Comparison of ENCODE assay signal across 9 mouse cellular contexts in genomic region chr4:133700905-133701368, GRCm38 (mm10). TPM values are rescaled to one million over a fixed set of nuclear protein-coding genes. Genes with fewer than 3 reads are reported as not detected.
DNase-seq lines count a peak whose midpoint lies in the region; TF ChIP-seq lines count a peak whose summit lies in the region.
"Had no signal": no experiment of that assay in that cellular context is flagged by ENCODE, and none has a peak within 500 bp of the region (broad histone marks: within the 10 kb centered on the region; RNA-seq: fewer than 3 reads in every experiment).

No protein-coding gene starts in this region.

- peak; percentile 48 to 59 for DNase-seq in cerebellum, adult 18-20 months
- DNase-seq in cerebellum, adult 11 months, result no peak
- DNase-seq in adipocyte (ENCODE audit: low spot score), result peak; percentile 55
- DNase-seq in gastrocnemius, adult 8-10 months (ENCODE audit: low spot score in 2 of 2), result peak; percentile 64 to 70
- DNase-seq in kidney, adult 9 months, result peak; percentile 62
- DNase-seq in lung, adult 2 months, result peak; percentile 17
- peak; percentile 61 for DNase-seq in telencephalon, adult 2 months (ENCODE audit: low read depth, low spot score)
- no peak for DNase-seq in embryo, embryonic 10.5 days (ENCODE audit: low spot score)

- H3K4me1 ChIP-seq in lung, adult 2 months (ENCODE audit: control insufficient read depth, insufficient read depth, low read length), result peaks cover 21% of the 10 kb centered on the region
- H3K4me1 ChIP-seq: limb, embryonic 12.5 days had no signal

- WGBS in lung, adult 2 months, result 31% methylated on average over 11 of the region's 11 CpGs

- no peak for TF ChIP-seq CTCF in lung, adult 2 months (IDR thresholded peaks at IDR 0.05; ENCODE audit: insufficient read depth, low read length)

- no peak overlapping the region for H3K4me3 ChIP-seq in lung, adult 2 months (replicated peaks; ENCODE audit: extremely low read depth, low read depth, low read length)
- H3K4me3 ChIP-seq: limb, embryonic 12.5 days had no signal

- TF ChIP-seq POLR2A in lung, adult 2 months (IDR thresholded peaks at IDR 0.05; ENCODE audit: borderline replicate concordance, extremely low read depth, low read depth, low read length), result no peak

RNA-seq across cellular contexts. Expression of gene Pigv, which starts 28.5 kb away (rescaled TPM):
- total RNA-seq in gastrocnemius, adult 8-10 months (2022), result 10 to 100 TPM; 12.3 to 16.0 (median 12.5) TPM
- polyA plus RNA-seq in lung, adult 2 months (2012; rRNA removed), result 13.6 and 15.9 TPM in 2 replicates

RNA-seq across cellular contexts. Expression of gene Zdhhc18, which starts 51.0 kb away (rescaled TPM):
- total RNA-seq in gastrocnemius, adult 8-10 months (2022), result 10 to 100 TPM; 25.7 to 48.0 (median 33.2) TPM
- polyA plus RNA-seq in lung, adult 2 months (2012; rRNA removed), result 79.1 and 85.6 TPM in 2 replicates

RNA-seq across cellular contexts. Expression of gene Arid1a, which starts 55.6 kb away (rescaled TPM):
- total RNA-seq in gastrocnemius, adult 8-10 months (2022), result 10 to 100 TPM; 23.3 to 27.5 (median 26.0) TPM
- polyA plus RNA-seq in lung, adult 2 months (2012; rRNA removed), result 68.3 and 77.3 TPM in 2 replicates

Comparison
In these comparisons a context has a peak if more than half of its experiments do, and no peak if none do; other contexts are left out.
1. DNase-seq: peak in cerebellum, adult 18-20 months (2 of 2), adipocyte (single experiment), gastrocnemius, adult 8-10 months (2 of 2), kidney, adult 9 months (single experiment), lung, adult 2 months (single experiment) and telencephalon, adult 2 months (single experiment); none in cerebellum, adult 11 months (single experiment) and embryo, embryonic 10.5 days (single experiment).